Mouse (Mus musculus) regulatory T cell (primary cell): ENCODE measurements around the gene Otogl.

Source experiments
- in situ Hi-C: fragments of 300-600 bp; cut with MboI, MseI; formaldehyde crosslinking; loops from one replicate; pipeline ENCODE4 v1.15.1; 2025; ENCODE audit warnings: high pct_unique_total_duplicates

Otogl gene

DNA sequence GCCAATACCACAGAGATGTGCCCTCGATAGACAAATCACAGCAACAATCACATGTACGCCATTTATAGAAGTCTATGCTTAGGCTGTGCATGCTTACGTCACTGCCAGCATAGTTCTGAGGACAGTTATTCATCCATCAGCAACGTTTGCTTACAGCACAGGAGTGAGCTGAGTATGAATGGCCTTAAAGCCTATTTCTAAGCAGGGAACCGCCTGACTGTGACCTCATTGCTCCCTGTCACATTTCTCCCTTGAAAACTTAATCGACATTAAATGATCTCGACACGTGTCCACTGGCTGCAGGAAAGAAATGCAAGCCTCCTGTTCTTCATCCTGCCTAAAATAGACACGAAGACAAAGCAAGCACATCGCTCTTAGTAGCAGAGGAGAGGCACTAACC, 5.5 kb downstream of the Otogl start:
- in situ Hi-C loops: no loop called here

DNA sequence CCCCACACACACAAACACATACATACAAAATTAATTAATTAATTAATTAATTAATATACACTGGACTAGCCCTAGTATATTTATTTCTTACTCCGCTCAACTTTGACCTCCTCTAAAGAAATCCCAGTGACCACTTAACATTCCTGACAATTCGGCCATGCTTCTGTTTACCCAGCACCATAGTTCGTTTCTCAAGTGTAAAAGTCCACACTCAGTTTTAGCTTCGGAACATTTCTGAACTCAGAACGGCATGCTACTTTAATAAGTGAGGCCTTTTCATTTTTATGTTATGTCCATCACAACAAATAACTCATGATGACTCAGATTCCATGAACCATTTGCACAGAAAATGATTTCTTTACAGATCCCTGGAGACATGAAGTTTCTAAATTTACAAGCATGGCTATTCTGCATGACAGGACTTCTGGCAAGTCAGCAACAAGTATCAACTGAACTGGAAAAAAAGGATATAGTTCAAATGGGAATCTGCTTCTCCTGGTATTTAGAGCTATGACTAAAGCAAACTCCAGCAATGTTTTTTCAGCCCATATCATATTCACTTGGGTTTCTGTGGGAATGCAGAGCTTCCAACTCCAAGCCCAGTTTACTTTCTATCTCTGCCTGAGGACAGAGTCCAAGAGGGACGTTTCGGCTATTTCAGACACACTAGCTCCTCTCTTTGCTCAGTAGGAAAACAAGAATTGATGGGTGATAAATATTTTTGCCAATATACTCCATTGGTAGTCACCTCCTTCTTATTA, 6.5 kb downstream of the Otogl start:
- in situ Hi-C loops: no loop called here

DNA sequence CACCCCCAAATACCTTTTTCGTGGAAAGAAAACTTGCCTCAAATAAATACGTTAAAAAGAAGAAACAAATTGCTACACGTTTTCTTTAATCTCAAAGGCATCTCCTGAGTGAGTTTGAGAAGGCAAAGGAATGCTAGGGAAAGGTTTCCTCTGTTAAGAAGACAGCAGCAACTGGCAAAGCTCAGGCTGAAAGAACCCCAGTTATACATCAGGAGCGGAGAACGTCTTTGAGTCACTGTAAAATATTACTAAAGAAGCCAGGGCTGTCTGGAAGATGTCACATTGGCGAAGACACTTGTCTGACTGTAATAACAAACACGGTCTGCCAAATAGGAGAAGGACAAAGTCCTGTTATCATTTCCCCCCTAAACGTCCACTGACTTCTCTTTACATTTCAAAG, 10.0 kb downstream of the Otogl start:
- in situ Hi-C loops: no loop called here

DNA sequence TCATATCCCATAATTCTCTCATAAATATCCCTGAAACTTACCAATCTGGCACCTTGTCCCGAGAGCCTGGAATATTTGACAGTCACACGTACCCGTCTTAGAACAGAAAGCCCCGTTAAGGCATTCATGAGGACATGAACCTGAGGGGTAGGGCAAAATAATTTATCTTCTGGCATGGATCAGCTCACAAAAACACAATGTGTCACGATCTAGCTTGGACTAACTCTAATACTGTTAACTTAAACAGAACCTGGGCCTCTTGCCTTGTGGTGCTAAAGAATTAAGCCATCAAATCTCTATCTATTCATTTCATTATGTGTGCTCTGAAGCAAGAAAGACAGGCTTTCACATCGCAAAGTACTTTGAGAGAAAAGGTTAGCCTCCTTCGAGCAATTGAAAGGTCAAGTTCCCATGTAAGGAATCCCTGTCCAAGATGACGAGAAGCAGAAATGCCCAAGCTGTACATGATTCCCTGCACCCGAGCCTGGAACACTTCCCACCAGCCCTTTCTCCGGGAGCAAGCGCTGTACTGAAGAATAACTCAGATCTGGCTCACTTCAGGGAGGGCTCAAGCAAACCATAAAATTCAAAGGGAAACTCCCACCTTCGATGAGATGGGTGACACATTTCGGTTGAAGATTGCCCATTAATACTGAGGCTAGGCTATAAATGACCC, 10.6 kb downstream of the Otogl start:
- in situ Hi-C loops: no loop called here

DNA sequence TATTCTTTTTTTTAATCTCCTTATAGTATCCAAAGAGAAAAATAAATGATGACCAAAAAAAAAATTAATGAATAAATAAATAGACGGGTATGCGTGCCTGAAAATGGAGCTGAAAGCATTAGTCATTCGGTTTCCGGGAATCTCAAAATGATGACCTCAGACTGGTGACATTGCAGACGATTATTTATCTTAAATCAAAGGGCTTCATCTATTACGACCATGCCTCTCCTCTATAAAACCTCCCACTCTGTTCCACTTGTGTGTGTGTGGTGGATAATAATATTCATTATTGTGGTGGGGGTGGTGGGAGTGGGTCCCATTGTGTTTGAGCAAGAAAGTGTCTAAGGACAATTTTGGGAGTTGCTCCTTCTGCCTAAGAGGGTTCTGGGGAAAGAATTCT, 12.0 kb downstream of the Otogl start:
- in situ Hi-C loops: no loop called here

DNA sequence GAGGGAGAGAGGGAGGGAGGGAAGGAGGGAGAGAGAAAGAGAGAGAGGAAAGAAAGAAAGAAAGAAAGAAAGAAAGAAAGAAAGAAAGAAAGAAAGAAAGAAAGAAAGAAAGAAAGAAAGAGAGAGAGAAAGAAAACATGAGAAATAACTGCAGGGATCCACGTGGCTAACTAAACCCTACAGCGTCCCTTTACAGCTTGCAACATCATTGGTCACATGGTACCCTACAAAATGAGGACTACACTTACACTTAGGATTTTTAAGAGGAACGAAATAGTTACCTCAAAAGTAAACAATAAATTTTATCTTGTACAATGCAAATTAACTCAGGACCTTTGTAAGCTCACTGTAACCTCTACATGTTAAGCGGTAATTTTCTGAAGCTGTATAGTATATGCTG, 15.8 kb downstream of the Otogl start:
- in situ Hi-C loops: no loop called here

DNA sequence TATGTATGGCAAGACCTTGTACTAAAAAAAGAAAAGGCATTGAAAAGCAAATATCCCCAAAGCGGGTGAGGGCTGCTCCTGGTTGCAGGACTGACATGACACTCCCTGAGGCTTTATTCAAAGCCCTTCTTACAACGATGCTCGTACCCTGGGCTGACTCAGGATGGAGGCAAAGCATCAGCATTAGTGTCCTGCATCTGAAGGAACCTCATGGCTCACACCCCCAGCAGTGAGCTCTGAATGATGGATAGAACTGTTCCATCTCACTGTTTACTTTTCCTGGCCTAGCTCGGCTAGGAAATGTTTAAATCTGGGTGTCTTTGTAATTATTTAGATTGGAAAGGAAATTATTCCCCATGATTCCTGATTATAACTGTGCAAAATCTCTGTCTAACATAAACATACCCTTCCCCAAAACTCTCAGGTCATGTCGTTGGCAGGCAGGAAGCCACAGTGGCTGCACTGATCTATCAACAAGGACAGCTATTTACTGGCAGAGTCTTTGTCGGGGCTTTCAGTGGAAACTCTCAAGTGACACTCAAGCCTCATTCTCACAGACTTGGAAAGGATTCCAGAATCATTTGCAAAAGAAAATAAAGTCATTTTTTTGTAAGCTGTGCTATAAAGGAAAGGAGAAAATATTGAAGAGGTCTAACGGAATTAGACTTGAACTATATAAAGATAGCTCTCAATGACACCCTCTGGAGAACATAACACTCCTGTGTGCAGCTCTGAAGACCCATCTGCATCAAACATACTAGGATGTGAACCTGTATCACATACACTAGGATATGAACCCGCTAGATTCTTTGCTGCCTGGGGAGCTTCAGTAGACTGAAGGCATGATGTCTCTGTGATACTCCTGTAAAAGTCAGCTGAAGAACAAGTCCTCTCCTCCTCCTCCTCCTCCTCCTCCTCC, 17.0 kb downstream of the Otogl start:
- in situ Hi-C loops: no loop called here

DNA sequence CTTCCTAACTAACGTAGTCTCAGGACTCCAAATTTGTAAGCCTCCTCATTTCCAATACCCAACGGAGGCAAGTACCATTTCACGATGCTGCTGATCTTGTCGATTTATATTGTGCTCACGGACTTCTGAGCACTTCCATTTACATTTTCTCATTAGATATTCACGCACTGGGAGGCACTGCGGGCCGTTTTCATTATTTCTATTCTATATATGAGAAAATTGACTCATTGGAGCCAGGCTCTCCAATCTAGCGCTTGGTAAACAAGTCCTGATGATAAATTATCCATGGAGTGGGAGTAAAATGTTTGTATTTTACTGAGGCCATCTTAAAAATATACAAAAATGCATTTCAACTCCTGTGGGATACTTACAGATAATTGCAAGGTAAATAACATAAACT, 21.5 kb downstream of the Otogl start:
- in situ Hi-C loops: no loop called here

DNA sequence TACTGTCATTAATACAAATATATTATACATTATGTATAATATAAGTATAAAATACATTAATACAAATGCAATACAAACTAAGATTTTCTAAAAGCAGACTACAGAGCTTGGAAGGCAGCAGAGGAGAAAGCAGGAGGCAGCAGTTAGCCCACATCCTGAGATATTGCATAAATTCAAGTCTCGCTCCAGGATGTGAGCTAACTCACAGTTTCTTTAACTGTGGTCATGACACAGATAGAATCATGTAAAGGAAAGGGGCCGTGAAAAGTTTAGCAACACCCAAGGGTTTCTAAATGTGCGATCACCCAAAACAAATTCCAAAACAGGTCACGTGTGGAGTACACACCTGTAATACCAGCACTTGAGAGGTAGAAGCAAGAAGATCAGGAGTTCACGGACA, 39.4 kb downstream of the Otogl start:
- in situ Hi-C loops: no loop called here

DNA sequence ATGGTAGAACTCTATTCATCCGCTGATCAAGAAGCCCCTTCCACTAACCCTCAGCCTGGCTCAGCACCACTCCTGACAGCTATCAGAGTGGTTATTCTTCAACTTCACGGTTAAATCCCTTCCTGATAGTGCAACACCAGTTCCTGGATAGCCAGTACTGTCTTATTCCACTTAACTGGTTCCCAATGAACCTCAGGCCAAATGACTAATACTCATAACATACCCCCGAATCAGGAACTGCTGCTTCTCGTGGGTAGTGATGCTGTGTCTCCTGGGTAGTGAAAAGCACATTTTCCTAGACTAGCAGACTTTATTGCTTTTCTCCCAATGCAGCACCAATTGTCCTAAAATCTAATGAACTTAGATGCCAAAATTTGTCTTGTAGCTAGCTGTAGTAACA, 39.8 kb downstream of the Otogl start:
- in situ Hi-C loops: no loop called here

DNA sequence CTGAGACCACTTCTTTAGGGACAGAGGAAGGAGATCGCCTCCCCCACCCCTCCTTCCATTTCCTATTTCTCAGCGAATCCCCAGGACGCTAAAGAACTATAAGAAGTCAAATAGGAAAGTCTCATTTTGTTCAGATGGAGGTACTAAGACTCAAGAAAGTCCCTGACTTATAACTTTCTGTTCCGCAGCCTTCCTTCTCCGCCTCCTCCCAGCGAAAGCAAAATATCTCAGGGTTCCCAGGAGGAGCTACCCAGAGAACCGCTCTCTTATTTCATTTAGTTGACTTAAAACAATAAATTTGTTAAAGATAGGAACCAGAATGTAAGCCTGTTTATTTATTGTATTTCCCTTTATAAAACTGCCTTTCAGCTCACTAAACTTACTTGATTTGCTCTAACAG, 41.4 kb downstream of the Otogl start:
- in situ Hi-C loops: no loop called here

DNA sequence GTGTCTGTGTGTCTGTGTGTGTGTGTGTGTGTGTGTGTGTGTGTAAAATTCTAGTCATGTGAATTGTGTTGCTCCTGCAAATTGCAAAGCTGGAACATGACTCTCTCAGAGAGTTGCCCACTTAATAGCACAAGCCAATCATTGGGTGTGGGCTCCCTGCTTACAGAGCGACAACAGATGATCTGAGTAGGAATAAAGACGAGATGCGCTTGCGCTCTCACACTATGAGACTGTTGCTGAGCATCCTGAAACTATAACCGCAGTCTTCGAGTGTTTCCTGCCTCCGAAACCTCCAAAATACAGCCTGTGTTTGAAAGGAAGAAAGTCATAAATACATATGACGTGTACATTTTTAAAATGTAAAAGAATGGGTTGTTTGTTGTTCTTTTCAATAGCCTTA, 43.0 kb downstream of the Otogl start:
- in situ Hi-C loops: loop anchor here (5.0 kb wide), 1 partner anchor 48 kb away; no protein-coding TSS in a partner anchor

DNA sequence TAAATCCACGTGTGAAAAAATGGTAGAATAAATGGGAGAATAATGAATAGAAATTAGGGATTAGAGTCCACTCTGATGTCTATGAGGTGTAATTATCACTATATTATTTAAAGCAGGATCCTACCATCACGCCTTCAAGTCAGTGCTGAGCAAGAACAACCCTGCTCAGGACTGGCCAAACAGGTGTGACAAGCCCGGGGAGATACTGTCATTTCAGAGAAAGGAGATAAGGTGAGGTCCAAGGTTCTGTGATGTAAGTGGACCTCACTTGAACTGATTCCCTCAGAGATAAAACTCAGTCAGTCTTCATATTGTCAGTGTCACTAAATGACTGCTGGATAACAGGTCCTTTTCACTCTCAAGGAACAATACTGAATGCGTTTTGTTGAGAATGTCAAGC, 44.5 kb downstream of the Otogl start:
- in situ Hi-C loops: loop anchor here (5.0 kb wide), 1 partner anchor 50 kb away; no protein-coding TSS in a partner anchor

DNA sequence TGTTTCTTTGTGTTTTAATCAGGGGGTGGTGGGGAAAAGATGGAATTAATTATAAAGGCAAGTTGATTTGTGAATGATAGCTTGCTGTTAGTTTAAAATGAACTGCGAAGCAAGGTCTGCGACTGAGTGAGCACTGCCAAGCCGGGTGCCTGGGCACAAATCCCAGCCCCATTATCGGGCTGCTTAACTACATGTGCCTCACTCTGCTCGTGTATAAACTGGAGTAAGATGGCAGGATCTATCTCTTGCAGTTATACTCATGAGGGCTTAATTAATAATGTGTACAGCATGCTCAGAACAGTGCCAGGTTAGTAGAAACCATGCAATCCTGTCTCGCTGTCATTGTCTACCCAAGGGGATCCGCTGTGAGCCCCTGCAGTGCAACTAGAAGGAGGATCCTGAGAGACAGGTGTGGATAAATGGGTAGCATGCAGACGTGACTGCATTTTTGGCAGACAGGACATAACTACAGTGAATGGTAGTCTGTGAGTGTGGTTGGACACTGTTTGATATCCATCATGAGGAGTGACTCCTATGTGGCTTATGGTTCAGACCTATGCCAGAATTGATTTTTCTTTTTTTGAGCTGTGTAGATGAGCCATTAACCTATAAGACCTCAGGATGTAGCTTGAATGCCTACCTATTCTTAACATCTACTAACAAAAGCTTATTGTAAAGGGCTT, 51.6 kb downstream of the Otogl start:
- in situ Hi-C loops: no loop called here

DNA sequence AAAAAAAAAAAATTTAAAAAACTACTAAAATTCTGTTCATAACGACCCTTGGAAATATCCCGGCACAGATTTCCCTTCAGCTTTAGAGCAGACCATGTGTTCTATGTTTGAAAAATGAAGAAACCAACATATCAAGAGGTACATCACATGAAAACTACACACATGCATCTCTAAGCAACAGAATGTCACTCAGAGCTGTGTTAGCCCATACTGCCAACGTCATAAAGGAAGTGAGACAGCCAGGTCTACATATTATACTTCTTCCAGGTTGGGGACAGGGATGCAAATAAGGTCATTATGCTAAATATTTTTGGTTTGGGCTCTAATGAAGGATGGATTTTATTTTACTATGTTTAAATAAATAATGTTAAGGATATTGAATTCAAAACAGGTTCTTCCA, 52.7 kb downstream of the Otogl start:
- in situ Hi-C loops: no loop called here

DNA sequence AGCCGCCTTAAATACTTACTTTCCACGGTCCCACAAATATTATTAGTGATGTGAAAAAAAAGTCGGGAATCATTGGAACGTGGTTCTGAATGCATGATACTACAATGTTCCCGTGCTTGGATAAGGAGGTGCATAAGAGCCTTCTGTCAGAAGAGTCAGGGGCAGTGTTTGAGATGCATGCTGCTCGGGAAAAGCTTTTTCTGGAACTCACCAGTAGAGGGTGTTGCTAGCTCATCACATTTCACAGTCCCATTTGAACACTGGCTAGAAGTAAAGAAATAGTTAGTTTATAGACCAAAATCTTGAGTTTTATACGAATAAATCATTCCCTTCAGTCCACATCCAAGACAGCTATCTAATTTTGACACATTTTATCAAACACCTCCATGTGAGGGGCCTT, 53.2 kb downstream of the Otogl start:
- in situ Hi-C loops: no loop called here

DNA sequence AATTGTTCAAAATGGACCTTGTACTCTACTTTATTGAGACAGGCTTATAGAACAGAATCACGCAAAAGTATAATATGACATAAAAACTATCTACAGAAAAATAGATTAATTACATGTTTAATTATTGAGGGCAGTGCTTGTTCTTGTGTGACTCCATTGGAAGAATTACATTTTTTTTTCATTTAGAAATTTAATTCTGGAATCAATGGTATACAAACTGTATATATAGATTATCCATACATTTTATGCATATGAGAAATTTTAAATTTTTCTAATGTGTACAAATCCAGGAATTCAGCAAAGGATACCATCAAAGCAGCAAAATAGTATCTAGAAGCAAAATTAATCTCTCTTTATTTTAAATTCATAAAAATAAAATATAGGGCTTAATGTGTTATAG, 67.0 kb downstream of the Otogl start:
- in situ Hi-C loops: no loop called here

DNA sequence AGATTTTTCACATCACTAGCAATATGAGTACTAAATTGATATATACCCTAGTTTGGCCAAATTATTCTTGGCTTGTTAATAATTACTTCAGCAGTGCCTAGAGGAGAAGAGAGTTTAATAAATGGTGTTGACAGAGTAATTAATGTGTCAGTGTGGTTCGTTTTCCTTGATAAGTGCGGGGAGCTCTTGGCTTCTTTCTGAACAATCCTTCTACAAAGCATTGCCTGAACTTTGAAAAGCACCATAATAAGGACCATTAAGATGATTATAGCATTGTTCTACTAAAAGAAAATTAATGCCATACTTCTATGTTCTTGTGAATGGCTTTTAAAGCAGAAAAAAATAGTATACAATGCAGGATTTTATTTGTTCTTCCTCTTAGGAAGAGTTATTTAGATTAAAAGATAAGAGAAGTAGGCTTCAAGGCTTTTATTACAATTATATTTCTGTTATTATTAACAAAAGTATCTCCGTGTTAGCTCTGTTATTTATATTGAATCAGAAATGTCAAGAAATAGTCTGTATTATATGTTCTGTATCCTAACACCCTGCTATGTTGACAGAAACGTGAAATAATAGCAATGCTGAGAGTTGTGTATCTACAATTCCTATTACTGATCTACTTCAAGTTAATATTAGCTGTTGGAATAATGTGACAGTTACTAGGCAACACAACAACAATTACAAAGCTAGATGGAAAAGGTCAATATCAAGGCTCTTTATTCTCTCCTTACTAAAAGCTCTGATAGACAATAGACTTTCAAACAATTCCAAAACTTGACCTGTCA, 77.3 kb downstream of the Otogl start:
- in situ Hi-C loops: no loop called here

DNA sequence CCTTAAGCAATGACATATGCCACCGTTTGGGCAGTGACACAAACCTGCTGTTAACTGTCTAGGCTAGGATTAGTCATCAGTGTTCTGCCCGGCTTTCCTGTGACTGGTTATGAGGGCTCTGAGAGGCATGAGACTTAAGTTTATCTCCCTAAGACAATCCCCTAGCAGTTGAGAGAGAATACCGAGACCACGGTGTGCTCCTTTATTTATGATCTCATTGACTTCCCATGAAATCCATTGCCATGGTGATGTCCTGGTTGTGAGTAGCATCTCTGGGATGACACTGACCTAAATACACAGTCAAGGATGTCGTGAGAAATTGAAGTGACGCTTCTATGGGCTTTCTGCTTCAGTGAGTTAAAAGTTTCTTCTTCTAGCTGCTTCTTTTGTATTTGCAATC, 82.8 kb downstream of the Otogl start:
- in situ Hi-C loops: no loop called here

DNA sequence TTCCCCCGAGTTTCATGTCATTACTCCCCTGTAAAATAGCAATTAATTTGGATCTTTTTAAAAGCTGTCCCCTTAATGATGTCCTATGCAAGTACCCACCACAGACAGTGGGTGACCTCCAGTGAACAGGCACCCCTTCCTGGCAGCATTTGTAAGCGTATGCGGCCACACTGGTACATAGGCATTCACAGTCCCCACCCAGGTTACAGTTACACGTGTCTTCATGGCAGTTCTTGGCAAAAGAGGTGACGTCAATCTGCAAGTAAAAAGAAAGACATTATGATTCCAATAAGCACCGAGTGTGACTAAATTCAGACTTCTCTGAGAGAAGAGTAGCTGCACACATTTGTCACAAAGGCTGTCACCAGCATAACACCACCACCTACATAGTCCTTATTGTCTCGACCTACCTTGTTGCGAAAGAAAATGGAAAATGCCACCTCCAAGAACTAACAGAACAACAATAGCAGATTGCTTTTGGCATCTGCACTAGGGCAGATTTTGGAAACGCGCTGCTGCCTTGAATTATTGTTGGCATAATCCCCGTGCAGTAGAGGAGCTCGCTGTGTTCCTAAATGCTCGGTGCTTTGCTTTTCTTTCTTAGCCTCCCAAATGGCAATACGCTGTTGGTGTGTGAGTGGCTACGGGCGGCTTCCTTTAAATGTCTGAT, 98.0 kb downstream of the Otogl start:
- in situ Hi-C loops: no loop called here
